Mouse (Mus musculus) liver, embryonic 16.5 days (tissue): Measurements from ENCODE around the gene Slc19a1. TPM values are rescaled to one million over a fixed set of nuclear protein-coding genes. Genes with fewer than 3 reads are reported as not detected.

ENCODE experiments used
- ATAC-seq: fragments of 200-750 bp; cut with Nextera tagmentation; 2 replicates; pipeline ENCODE4 v1.8.0; 2017; ENCODE audit warnings: low read depth, mild to moderate bottlenecking, moderate number of reproducible peaks, moderate library complexity
- H3K27ac ChIP-seq: fragments of 300-500 bp; sonication (generic); 2 replicates; pipeline ENCODE4 v1.5.1; 2014; ENCODE audit warnings: mild to moderate bottlenecking, low read length
- H3K27me3 ChIP-seq: fragments of 300-500 bp; sonication (generic); 2 replicates; pipeline ENCODE4 v1.6.1; 2014; ENCODE audit warnings: low read depth, low read length, mixed read lengths; ENCODE audit not compliant: control insufficient read depth, insufficient read depth
- H3K36me3 ChIP-seq: fragments of 300-500 bp; sonication (generic); 2 replicates; pipeline ENCODE4 v1.6.1; 2014; ENCODE audit warnings: mild to moderate bottlenecking; ENCODE audit not compliant: control insufficient read depth, insufficient read depth
- H3K4me1 ChIP-seq: fragments of 300-500 bp; sonication (generic); 2 replicates; pipeline ENCODE4 v1.6.1; 2014; ENCODE audit warnings: low read depth, low read length, mixed read lengths; ENCODE audit not compliant: control insufficient read depth
- H3K4me2 ChIP-seq: fragments of 300-500 bp; sonication (generic); 2 replicates; pipeline ENCODE4 v1.6.1; 2014; ENCODE audit warnings: low read depth, low read length, mixed read lengths
- H3K4me3 ChIP-seq: fragments of 300-500 bp; sonication (generic); 2 replicates; pipeline ENCODE4 v1.5.1; 2014; ENCODE audit warnings: low read depth, mild to moderate bottlenecking, low read length
- H3K9ac ChIP-seq: fragments of 300-500 bp; sonication (generic); 2 replicates; pipeline ENCODE4 v1.6.1; 2014; ENCODE audit warnings: low read depth, low read length
- H3K9me3 ChIP-seq: fragments of 300-500 bp; sonication (generic); replicated peaks from 2 replicates; pipeline ENCODE4 v1.6.1; 2016; ENCODE audit warnings: low read length; ENCODE audit not compliant: control insufficient read depth
- WGBS: fragments of 180-500 bp; shearing (Covaris S2); extraction: QIAGEN DNeasy Blood & Tissue Kit; methylation state at CpG from one replicate; pipeline ENCODE4 v1.1.7; 2014; ENCODE audit not compliant: insufficient replicate concordance; 5-methylcytosine and 5-hydroxymethylcytosine counted together
- polyA plus RNA-seq: library from polyadenylated mRNA; unstranded; fragments of >200 nt; fragmentation: Nextera tagmentation; extraction: Ambion mirVana; gene quantifications from 2 replicates; pipeline ENCODE4 v1.2.1, GENCODE M21; 2015

The Slc19a1 gene
- polyA plus RNA-seq, 1 experiment from 2014 or later, result 12.6 TPM

DNA sequence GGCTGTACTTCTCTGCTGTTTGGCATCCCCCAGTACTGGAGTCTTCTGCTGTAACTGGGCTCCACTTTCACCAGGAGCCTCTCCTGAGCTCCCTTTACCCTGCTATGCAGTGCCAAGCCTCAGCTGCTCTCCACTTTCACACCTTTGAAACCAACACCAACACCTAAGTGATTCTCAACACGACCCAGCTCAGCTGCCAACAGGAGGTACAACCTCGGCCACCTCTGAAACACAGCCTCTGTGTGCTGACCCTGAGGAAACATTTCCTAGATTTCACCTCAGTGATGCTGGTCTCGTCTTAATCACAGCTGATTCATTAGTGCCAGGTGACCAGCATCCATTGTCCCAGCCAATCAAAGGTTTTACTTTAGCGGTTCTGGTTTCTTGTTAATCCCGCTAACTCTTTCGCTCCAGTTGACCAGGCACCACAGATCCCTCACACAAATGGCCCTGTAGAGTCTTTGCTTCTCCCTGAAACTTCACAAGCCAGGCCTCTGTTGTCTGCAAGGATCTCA is 3.2 kb upstream of the Slc19a1 start:
- H3K9ac ChIP-seq, result no peak overlapping the region
- H3K36me3 ChIP-seq, result no peaks in the 10 kb centered on the region
- no peaks in the 10 kb centered on the region; the same call in 1 of the 2 replicates for H3K27me3 ChIP-seq
- H3K9me3 ChIP-seq, result no peaks in the 10 kb centered on the region
- peaks cover 16% of the 10 kb centered on the region for H3K4me1 ChIP-seq
- 58% methylated on average over 6 of the region's 6 CpGs for WGBS
- H3K4me2 ChIP-seq, result no peak overlapping the region
- no peak for ATAC-seq
- H3K4me3 ChIP-seq, result no peak overlapping the region
- no peak overlapping the region for H3K27ac ChIP-seq

DNA sequence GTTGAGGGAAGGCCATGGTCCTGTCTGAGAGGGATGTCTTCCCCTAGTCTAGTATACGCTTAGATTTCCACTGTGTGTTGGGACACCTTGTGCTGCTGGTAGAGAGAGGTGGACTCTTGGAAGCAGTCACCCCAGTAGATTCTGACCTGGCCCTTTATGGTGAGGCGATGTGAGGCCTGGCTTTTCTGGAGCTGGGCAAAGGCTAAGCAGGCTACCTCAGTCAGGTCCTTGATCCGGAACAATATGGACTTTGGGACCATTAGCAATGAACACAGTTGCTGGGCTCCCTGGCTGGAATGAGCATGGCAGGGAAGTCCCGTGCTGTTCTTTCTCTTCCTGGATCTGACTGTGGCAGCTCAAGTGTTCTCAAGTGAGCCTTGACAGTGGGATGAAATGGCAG is 2.3 kb upstream of the Slc19a1 start:
- no peak for ATAC-seq
- Histone ChIP-seq H3K4me1 (peaks cover 25% of the 10 kb centered on the region), H3K4me2 (no peak overlapping the region), H3K9ac (no peak overlapping the region), H3K27me3 (no peaks in the 10 kb centered on the region; the same call in 1 of the 2 replicates), H3K36me3 (no peaks in the 10 kb centered on the region), H3K27ac (no peak overlapping the region), H3K4me3 (no peak overlapping the region), H3K9me3 (no peaks in the 10 kb centered on the region)
- 75% methylated on average over 4 of the region's 4 CpGs for WGBS

DNA sequence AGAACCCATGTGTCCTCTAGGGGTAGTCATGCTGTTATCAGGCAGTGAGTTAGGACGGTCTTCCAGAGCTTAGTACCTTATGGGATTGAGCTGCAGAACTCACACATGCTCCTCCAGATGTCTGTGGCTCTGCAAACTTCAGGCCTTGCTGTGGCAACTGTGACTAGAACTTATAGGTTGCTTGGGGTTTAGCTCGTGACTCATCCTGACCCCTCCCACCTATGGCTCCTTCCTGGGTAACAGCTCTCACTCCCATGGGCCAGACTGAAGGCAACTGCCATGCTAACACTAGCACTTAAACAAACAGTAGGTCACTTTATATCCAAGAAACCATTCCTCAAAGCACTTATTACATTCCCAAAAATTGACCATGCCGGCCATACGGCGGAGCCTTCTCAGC is 1.4 kb upstream of the Slc19a1 start:
- no peaks in the 10 kb centered on the region for H3K36me3 ChIP-seq
- H3K4me1 ChIP-seq, result peaks cover 33% of the 10 kb centered on the region
- no peaks in the 10 kb centered on the region for H3K9me3 ChIP-seq
- H3K9ac ChIP-seq, result no peak overlapping the region
- no peak overlapping the region for H3K4me2 ChIP-seq
- H3K27ac ChIP-seq, result no peak overlapping the region
- H3K4me3 ChIP-seq, result no peak overlapping the region
- H3K27me3 ChIP-seq, result no peaks in the 10 kb centered on the region; the same call in 1 of the 2 replicates
- 76% methylated on average over 5 of the region's 5 CpGs for WGBS
- ATAC-seq, result no peak

DNA sequence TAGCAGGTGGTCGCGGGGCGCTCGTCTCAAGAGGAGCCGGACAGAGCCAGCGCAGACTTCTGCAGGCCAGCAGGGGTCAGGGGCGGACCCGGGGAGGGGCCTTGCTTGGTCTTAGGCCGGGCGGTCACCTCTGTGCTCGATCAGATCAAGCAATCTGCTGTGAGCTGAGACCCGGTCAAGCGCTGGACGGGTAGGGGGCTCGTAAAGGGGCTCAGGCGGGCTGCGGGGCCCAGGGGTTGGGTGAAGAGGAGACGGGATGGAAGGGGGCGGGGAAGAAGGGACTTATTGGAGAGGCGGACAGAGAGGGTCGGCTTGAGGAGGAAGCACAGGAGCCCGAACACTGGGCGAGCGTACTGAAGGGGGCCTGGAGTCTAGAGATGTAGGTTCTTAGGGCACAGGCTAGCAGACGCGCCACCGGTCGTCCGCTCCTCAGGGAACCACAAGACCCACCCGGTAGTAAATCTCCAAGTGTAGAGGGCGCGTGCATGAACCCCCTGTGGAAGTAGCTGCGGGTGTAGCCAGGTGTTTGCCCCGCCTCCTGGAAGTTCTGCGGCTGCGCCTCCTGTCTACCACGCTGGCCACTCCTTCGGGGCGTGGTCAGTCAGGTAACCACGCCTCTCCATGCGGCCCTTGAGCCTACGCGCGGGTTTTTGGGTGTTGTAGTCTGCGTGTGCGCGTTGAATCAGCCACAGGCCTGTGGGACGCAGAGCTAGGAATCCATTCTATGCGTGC is 716 bp downstream of the Slc19a1 start:
- Histone ChIP-seq H3K36me3 (no peaks in the 10 kb centered on the region), H3K9ac (peak overlapping the region; percentile 68), H3K27me3 (no peaks in the 10 kb centered on the region; the same call in 1 of the 2 replicates), H3K4me1 (peaks cover 34% of the 10 kb centered on the region), H3K4me2 (peak overlapping the region; percentile 98), H3K27ac (no peak overlapping the region; the same call in 1 of the 2 replicates), H3K4me3 (peak overlapping the region; percentile 71), H3K9me3 (no peaks in the 10 kb centered on the region)
- under 1% methylated on average over 49 of the region's 49 CpGs for WGBS
- ATAC-seq, result peak; percentile 90

DNA sequence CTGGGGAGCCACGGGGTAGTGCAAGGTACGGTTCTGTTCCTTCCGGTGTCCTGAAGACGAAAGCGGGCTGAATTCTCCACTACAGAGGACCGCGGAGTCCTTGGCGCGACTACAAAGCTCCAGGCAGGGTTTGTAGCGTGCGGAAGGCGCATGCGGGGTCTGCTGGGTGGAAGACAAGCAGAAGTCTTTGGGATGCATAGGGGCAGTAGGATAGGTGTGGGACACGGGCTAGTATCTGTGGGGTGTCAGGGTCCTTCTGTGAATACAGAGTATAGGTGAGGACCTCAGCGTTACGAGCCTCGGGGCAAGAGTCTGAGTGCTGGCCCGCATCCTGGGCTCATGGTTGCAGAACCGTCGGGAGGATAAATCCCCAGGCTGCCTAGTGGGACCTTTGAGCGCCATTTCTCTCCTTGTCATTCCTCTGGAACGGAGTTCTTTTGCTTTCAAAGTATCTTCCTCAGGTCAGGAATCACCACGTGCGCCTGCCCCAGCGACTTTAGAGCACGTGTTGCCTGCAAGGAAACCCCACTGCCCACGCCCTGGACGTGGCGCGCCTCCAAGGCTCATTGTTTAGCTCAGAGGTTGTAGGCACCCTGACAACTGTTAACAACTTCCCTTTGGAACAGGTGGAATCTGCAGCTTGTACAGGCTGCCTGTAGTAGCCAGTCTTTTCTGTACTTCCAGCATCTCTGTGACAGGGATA is 1.4 kb downstream of the Slc19a1 start:
- H3K36me3 ChIP-seq, result no peaks in the 10 kb centered on the region
- no peak overlapping the region; the same call in 1 of the 2 replicates for H3K27ac ChIP-seq
- under 1% methylated on average over 30 of the region's 30 CpGs for WGBS
- H3K9me3 ChIP-seq, result no peaks in the 10 kb centered on the region
- H3K4me1 ChIP-seq, result peaks cover 34% of the 10 kb centered on the region
- H3K4me2 ChIP-seq, result peak overlapping the region; percentile 98
- H3K27me3 ChIP-seq, result no peaks in the 10 kb centered on the region; the same call in 1 of the 2 replicates
- H3K9ac ChIP-seq, result peak overlapping the region; percentile 68
- ATAC-seq, result peak; percentile 48
- peak overlapping the region; percentile 71 for H3K4me3 ChIP-seq

DNA sequence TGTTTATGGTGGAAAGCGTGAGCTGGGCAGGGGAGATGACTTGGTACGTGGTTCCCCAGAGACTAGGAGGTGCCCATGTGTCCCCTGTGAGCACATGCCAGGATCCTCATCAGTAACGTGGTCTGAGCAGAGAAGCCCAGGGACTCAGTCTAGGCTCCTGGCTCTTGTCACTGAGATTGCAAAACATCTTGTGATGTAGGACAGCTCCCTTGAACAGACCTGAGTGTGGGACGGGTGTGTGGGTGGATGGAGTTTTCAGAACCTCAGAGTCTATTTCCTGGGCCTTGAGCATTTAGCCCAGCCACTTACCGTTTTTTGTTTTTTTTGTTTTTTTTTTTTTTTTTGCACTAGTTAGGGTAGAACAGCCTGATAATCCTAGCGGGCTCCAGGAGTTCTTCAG is 3.4 kb downstream of the Slc19a1 start:
- no peaks in the 10 kb centered on the region; the same call in 1 of the 2 replicates for H3K27me3 ChIP-seq
- H3K4me3 ChIP-seq, result no peak overlapping the region
- H3K4me1 ChIP-seq, result peaks cover 34% of the 10 kb centered on the region
- H3K9me3 ChIP-seq, result no peaks in the 10 kb centered on the region
- 57% methylated on average over 6 of the region's 6 CpGs for WGBS
- ATAC-seq, result no peak
- no peak overlapping the region for H3K27ac ChIP-seq
- no peaks in the 10 kb centered on the region for H3K36me3 ChIP-seq
- peak overlapping the region; percentile 37; the same call in 1 of the 2 replicates for H3K9ac ChIP-seq
- H3K4me2 ChIP-seq, result peak overlapping the region; percentile 98; the same call in 1 of the 2 replicates

DNA sequence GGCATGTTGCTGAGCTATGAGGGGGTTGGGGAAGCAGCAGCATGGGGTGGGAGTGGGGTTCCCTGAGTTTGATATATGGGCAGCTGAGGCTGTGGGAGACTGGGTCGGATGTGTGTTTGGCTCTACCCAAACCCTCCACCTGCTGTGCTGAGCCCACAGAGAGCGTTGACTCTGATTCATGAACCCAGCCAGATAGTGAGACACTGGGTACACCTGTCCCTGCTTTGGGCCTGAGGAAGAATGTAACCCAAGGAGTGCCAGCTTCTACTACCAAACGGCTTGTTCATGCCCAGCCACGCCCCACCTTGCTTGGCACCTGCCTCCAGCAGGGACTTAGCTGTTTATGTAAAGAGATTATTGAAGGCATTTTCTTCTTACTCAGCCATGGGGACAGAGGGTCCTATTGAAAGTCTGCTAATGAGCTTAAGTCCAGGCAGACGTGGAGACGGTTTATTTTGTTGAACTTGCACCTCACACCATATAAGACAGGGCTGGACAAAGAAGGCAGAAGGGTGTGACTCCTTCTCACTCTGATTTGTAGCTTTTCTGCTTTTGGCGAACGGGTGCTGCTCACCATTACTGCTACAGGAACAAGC is 6.6 kb downstream of the Slc19a1 start:
- ATAC-seq, result no peak
- H3K27me3 ChIP-seq, result no peaks in the 10 kb centered on the region
- 73% methylated on average over 8 of the region's 8 CpGs for WGBS
- no peaks in the 10 kb centered on the region for H3K9me3 ChIP-seq
- H3K27ac ChIP-seq, result no peak overlapping the region
- no peak overlapping the region for H3K9ac ChIP-seq
- no peak overlapping the region for H3K4me2 ChIP-seq
- peaks cover 20% of the 10 kb centered on the region for H3K4me1 ChIP-seq
- H3K36me3 ChIP-seq, result no peaks in the 10 kb centered on the region
- no peak overlapping the region for H3K4me3 ChIP-seq

DNA sequence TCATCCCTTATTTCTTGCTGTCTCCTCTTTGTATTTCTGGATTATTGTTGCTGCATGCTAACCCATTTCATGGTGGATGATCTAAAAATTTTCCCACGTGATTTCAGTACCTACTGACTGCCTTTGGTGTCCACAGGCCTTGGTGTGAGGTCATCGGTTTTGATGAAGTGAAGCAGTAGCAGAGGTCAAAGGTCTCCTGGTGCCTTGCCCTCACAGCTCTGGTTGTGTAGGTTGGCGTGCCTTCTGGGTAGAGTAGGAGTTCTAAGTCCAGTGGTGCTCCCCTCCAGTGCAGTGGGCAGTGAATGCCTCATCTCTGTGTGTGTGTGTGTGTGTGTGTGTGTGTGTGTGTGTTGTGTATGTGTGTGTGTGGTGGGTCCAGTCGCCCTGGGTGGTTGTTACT is 16.2 kb downstream of the Slc19a1 start:
- no peak overlapping the region for H3K4me3 ChIP-seq
- no peaks in the 10 kb centered on the region for H3K9me3 ChIP-seq
- H3K27me3 ChIP-seq, result no peaks in the 10 kb centered on the region
- no peak overlapping the region for H3K4me2 ChIP-seq
- ATAC-seq, result no peak
- no peak overlapping the region for H3K27ac ChIP-seq
- WGBS, result 52% methylated on average over 4 of the region's 4 CpGs
- H3K4me1 ChIP-seq, result no peaks in the 10 kb centered on the region
- peaks cover 10% of the 10 kb centered on the region for H3K36me3 ChIP-seq
- no peak overlapping the region for H3K9ac ChIP-seq
